Mouse (Mus musculus): ENCODE data around the gene Slc39a5. TPM values are rescaled to one million over a fixed set of nuclear protein-coding genes. Genes with fewer than 3 reads are reported as not detected.

Slc39a5 gene
- total and polyA plus RNA-seq, 3 experiments: not detected

DNA sequence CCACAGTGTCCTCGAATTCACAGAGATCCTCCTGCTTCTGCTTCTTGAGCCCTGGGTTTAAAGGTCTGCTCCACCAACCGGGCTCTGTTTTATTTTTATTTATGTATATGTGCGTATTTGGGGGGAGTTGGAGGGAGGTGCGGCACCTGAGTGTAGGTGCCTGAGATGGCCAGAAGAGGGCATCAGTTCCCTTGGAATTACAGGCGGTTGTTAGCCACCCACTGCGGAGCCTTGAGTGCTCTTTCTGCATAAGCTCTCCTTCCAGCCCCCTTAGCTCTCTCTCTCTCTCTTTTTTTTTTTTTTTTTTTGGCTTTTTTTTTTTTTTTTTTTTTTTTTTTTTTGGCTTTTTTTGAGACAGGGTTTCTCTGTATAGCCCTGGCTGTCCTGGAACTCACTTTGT is 26.6 kb downstream of the Slc39a5 start:
- Histone ChIP-seq H3K27me3 (ENCODE audit: control insufficient read depth in 1 of 2, insufficient read depth in 2 of 2, low read length in 2 of 2) (no peaks in the 10 kb centered on the region), H3K36me3 (ENCODE audit: control insufficient read depth in 1 of 2, insufficient read depth in 2 of 2, low read length in 2 of 2) (peaks cover 0 to 9% of the 10 kb centered on the region in 2 experiments; a peak in 2 of 4 replicates), H3K9ac (ENCODE audit: control insufficient read depth, low read depth, low read length, poor library complexity, severe bottlenecking) (no peak overlapping the region), H3K79me2 (ENCODE audit: control insufficient read depth, insufficient read depth, low read length, poor library complexity) (peaks cover 22% of the 10 kb centered on the region), H3K4me3 (ENCODE audit: control insufficient read depth in 1 of 2, insufficient read depth in 1 of 2, low read depth in 2 of 2, low read length in 2 of 2) (no peak overlapping the region), H3K4me1 (ENCODE audit: control insufficient read depth in 1 of 2, insufficient read depth in 2 of 2, low read length in 2 of 2) (peaks cover 3 to 18% of the 10 kb centered on the region in 2 experiments), H3K9me3 (replicated peaks; ENCODE audit: insufficient read depth, low read length) (no peaks in the 10 kb centered on the region), H3K27ac (ENCODE audit: control insufficient read depth, low read depth, low read length) (no peak overlapping the region; the same call in 1 of the 2 replicates)
- DNase-seq (ENCODE audit: low read depth, low spot score): peak; percentile 82
- TF ChIP-seq UBTF (IDR thresholded peaks at IDR 0.05; ENCODE audit: borderline replicate concordance, insufficient read depth, low read depth, low read length): no peak
- peak; percentile 24; the same call in 1 of the 2 replicates for TF ChIP-seq ZC3H11A (IDR thresholded peaks at IDR 0.05; ENCODE audit: low read depth, low read length)
- TF ChIP-seq POLR2AphosphoS2 (IDR thresholded peaks at IDR 0.05; ENCODE audit: low read length): no peak
- TF ChIP-seq RAD21 (IDR thresholded peaks at IDR 0.05; ENCODE audit: low read depth, low read length): peak; percentile 49
- no peak for TF ChIP-seq SIN3A (IDR thresholded peaks at IDR 0.05; ENCODE audit: low read length)
- TF ChIP-seq MAFK (IDR thresholded peaks at IDR 0.05; ENCODE audit: borderline replicate concordance, low read depth, low read length): no peak
- no peak for TF ChIP-seq NELFE (IDR thresholded peaks at IDR 0.05; ENCODE audit: low read depth, low read length)
- TF ChIP-seq SMC3 (IDR thresholded peaks at IDR 0.05; ENCODE audit: low read depth, low read length): peak; percentile 47; the same call in 1 of the 2 replicates
- no peak for TF ChIP-seq ETS1 (IDR thresholded peaks at IDR 0.05; ENCODE audit: low read depth, low read length)
- TF ChIP-seq RCOR1 (IDR thresholded peaks at IDR 0.05; ENCODE audit: low read depth, low read length): no peak
- TF ChIP-seq KAT2A (conservative IDR thresholded peaks at IDR 0.05; ENCODE audit: low read depth, low read length): no peak
- TF ChIP-seq CTCF (IDR thresholded peaks at IDR 0.05 in 2 of 3, conservative IDR thresholded peaks at IDR 0.05 in 1 of 3; ENCODE audit: control insufficient read depth in 1 of 3, insufficient read depth in 1 of 3, low read depth in 2 of 3, low read length in 3 of 3, poor library complexity in 1 of 3, severe bottlenecking in 1 of 3): peak; percentile 46 to 70 (median 60); a peak in 5 of 6 replicates
- no peak for TF ChIP-seq MAX (IDR thresholded peaks at IDR 0.05; ENCODE audit: low read length)
- peak; percentile 80 for TF ChIP-seq ZNF384 (IDR thresholded peaks at IDR 0.05; ENCODE audit: low read depth, low read length)
- 0 out of 2 replicates have a peak, but pooled peaks have one; percentile 43 for TF ChIP-seq MAZ (IDR thresholded peaks at IDR 0.05; ENCODE audit: low read depth, low read length)

DNA sequence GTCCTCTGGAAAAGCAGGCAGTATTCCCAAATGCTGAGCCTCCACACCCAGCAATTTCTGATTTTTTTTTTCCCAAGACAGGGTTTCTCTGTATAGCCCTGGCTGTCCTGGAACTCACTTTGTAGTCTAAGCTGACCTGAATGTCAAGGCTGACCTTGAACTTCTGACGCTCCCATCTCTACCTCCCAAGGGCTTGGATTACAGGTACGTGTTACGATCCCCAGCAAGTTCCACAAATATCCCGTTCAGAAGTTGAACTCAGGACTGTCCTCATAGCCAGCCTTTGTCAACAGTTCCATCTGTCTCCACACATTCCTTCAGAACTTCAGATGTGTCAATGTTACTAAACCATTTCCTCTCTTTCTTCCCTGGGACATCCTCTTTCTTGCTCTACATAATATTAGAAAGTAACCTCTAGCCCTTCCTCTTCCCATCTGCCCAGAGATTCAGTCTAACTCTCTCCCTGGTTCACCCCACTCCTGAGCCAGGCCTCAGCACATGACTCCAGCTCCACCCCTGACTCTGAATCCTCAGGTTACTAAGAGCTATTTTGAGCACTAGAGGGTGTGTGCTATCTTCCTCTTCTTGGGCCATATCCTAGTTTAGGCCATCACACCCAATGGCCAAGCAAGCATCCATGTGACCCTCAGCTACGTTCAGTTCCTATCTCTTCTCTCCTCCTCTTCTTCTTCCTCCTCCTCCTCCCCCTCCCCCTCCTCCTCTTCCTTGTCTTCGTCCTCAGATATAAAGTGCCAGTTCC is 27.9 kb downstream of the Slc39a5 start:
- no peaks in the 10 kb centered on the region for H3K9me3 ChIP-seq (replicated peaks; ENCODE audit: insufficient read depth, low read length)
- peak; percentile 88 for DNase-seq (ENCODE audit: low read depth, low spot score)
- TF ChIP-seq UBTF (IDR thresholded peaks at IDR 0.05; ENCODE audit: borderline replicate concordance, insufficient read depth, low read depth, low read length) (no peak), MEF2A (IDR thresholded peaks at IDR 0.05; ENCODE audit: extremely low read depth, insufficient replicate concordance, low read depth, low read length, poor library complexity, severe bottlenecking) (peak; percentile 77; the same call in 1 of the 2 replicates), POLR2A (IDR thresholded peaks at IDR 0.05; ENCODE audit: control insufficient read depth in 1 of 2, insufficient read depth in 1 of 2, low read depth in 1 of 2, low read length in 2 of 2, poor library complexity in 1 of 2) (peak in 1 of 2 experiments; percentile 41; a peak in 1 of 4 replicates), SMC3 (IDR thresholded peaks at IDR 0.05; ENCODE audit: low read depth, low read length) (no peak), ETS1 (IDR thresholded peaks at IDR 0.05; ENCODE audit: low read depth, low read length) (peak; percentile 51; the same call in 1 of the 2 replicates), MAX (IDR thresholded peaks at IDR 0.05; ENCODE audit: low read length) (peak; percentile 66; the same call in 1 of the 2 replicates), BHLHE40 (IDR thresholded peaks at IDR 0.05; ENCODE audit: borderline replicate concordance, low read depth, low read length) (peak; percentile 77), USF2 (IDR thresholded peaks at IDR 0.05; ENCODE audit: borderline replicate concordance in 1 of 2, insufficient read depth in 1 of 2, low read depth in 1 of 2, low read length in 2 of 2) (0 out of 4 replicates have a peak, but pooled peaks of 1 of the 2 experiments have one; percentile 28), HCFC1 (IDR thresholded peaks at IDR 0.05; ENCODE audit: low read depth, low read length) (peak; percentile 37; the same call in 1 of the 2 replicates), GATA1 (IDR thresholded peaks at IDR 0.05; ENCODE audit: low read depth, low read length) (0 out of 2 replicates have a peak, but pooled peaks have one; percentile 17), KAT2A (conservative IDR thresholded peaks at IDR 0.05; ENCODE audit: low read depth, low read length) (no peak), MAZ (IDR thresholded peaks at IDR 0.05; ENCODE audit: low read depth, low read length) (peak; percentile 73; the same call in 1 of the 2 replicates), MXI1 (IDR thresholded peaks at IDR 0.05; ENCODE audit: low read depth, low read length) (peak; percentile 50; the same call in 1 of the 2 replicates), SIN3A (IDR thresholded peaks at IDR 0.05; ENCODE audit: low read length) (peak; percentile 56; the same call in 1 of the 2 replicates), MYC (IDR thresholded peaks at IDR 0.05; ENCODE audit: low read depth, low read length) (peak; percentile 86; the same call in 1 of the 2 replicates), JUND (IDR thresholded peaks at IDR 0.05; ENCODE audit: low read depth, low read length) (no peak), ELF1 (IDR thresholded peaks at IDR 0.05; ENCODE audit: low read depth, low read length) (no peak), USF1 (IDR thresholded peaks at IDR 0.05; ENCODE audit: low read depth, low read length) (peak; percentile 83), E2F4 (IDR thresholded peaks at IDR 0.05; ENCODE audit: borderline replicate concordance, low read depth, low read length) (no peak)
- peak overlapping the region; percentile 59 for H3K27ac ChIP-seq (ENCODE audit: control insufficient read depth, low read depth, low read length)
- no peaks in the 10 kb centered on the region for H3K27me3 ChIP-seq (ENCODE audit: control insufficient read depth in 1 of 2, insufficient read depth in 2 of 2, low read length in 2 of 2)
- H3K36me3 ChIP-seq (ENCODE audit: control insufficient read depth in 1 of 2, insufficient read depth in 2 of 2, low read length in 2 of 2): peaks cover 0 to 10% of the 10 kb centered on the region in 2 experiments; a peak in 2 of 4 replicates
- H3K4me1 ChIP-seq (ENCODE audit: control insufficient read depth in 1 of 2, insufficient read depth in 2 of 2, low read length in 2 of 2): peaks cover 4 to 17% of the 10 kb centered on the region in 2 experiments
- peak overlapping the region in 1 of 2 experiments; percentile 15; a peak in 1 of 4 replicates for H3K4me3 ChIP-seq (ENCODE audit: control insufficient read depth in 1 of 2, insufficient read depth in 1 of 2, low read depth in 2 of 2, low read length in 2 of 2)
- H3K9ac ChIP-seq (ENCODE audit: control insufficient read depth, low read depth, low read length, poor library complexity, severe bottlenecking): peak overlapping the region; percentile 1; the same call in 1 of the 2 replicates
- peaks cover 16% of the 10 kb centered on the region for H3K79me2 ChIP-seq (ENCODE audit: control insufficient read depth, insufficient read depth, low read length, poor library complexity)
